In genomic region chr7:112235493-112235892, GRCm38 (mm10) we compare ENCODE assay signal across 24 mouse cellular contexts. TPM values are rescaled to one million over a fixed set of nuclear protein-coding genes. Genes with fewer than 3 reads are reported as not detected.
DNase-seq lines count a peak whose midpoint lies in the region; TF ChIP-seq lines count a peak whose summit lies in the region.
"Had no signal": no experiment of that assay in that cellular context is flagged by ENCODE, and none has a peak within 500 bp of the region (broad histone marks: within the 10 kb centered on the region; RNA-seq: fewer than 3 reads in every experiment).

No protein-coding gene starts in this region.

- no peak overlapping the region for H3K4me3 ChIP-seq in layer of hippocampus, adult 2 months
- H3K4me3 ChIP-seq: embryonic facial prominence, embryonic 10.5 days; embryonic facial prominence, embryonic 15.5 days; forebrain, embryonic 12.5 days; kidney, embryonic 15.5 days; limb, embryonic 10.5 days; limb, embryonic 15.5 days; liver, embryonic 13.5 days; megakaryocyte, embryonic 14.5 days; midbrain, embryonic 12.5 days; neural tube, embryonic 13.5 days had no signal

- peak overlapping the region; percentile 92 for H3K27ac ChIP-seq in layer of hippocampus, adult 2 months
- H3K27ac ChIP-seq: embryonic facial prominence, embryonic 10.5 days; embryonic facial prominence, embryonic 15.5 days; forebrain, embryonic 12.5 days; kidney, embryonic 15.5 days; limb, embryonic 10.5 days; limb, embryonic 15.5 days; liver, embryonic 13.5 days; midbrain, embryonic 12.5 days; neural tube, embryonic 13.5 days had no signal

- TF ChIP-seq CTCF in layer of hippocampus, adult 2 months (conservative IDR thresholded peaks at IDR 0.05): no peak

- DNase-seq in cerebellum, adult 9-11 months: peak; percentile 63
- no peak for DNase-seq in cerebellum, adult 11 months
- DNase-seq in heart, adult 11 months: peak; percentile 93
- no peak for DNase-seq in heart, adult 9 months (ENCODE audit: low spot score in 2 of 2)
- DNase-seq in layer of hippocampus, adult 2 months (ENCODE audit: low spot score in 2 of 2): no peak
- DNase-seq in layer of hippocampus, postnatal 10 days (ENCODE audit: low spot score in 2 of 2): no peak
- DNase-seq in ovary, postnatal 14 days (ENCODE audit: low spot score): no peak
- DNase-seq: adrenal gland, postnatal 14 days; heart, adult 18-20 months; kidney, adult 18-20 months; kidney, postnatal 25 days; liver, embryonic 13.5 days; lung, adult 18-20 months; lung, postnatal 4 days; thymus, postnatal 14 days had no signal

RNA-seq across cellular contexts. Expression of gene Mical2, which starts 9.8 kb away (rescaled TPM):
- 100 to 1,000 TPM; 667 to 694 TPM for total RNA-seq in layer of hippocampus, adult 2 months (2021)
- total RNA-seq in layer of hippocampus, postnatal 10 days (2021): 100 to 1,000 TPM; 406 to 434 TPM

Comparison
In these comparisons a context has a peak if more than half of its experiments do, and no peak if none do; other contexts are left out.
1. DNase-seq: peak in cerebellum, adult 9-11 months (single experiment) and heart, adult 11 months (single experiment); none in cerebellum, adult 11 months (single experiment), heart, adult 9 months (0 of 2), layer of hippocampus, adult 2 months (0 of 2), layer of hippocampus, postnatal 10 days (0 of 2) and ovary, postnatal 14 days (single experiment).